Mouse (Mus musculus): ENCODE data around the gene Gna15. TPM values are rescaled to one million over a fixed set of nuclear protein-coding genes. Genes with fewer than 3 reads are reported as not detected.

The Gna15 gene
- total RNA-seq (2021) = 1 to 10 TPM; 1.1 to 2.2 TPM
- 1.4 and 1.9 TPM in 2 replicates for polyA plus RNA-seq (2012; rRNA removed)
- long read RNA-seq, partial matches to known transcripts = 0 of 2 reads
- long read RNA-seq, other reads (novel, unspliced or antisense) = 0 of 2 reads

DNA sequence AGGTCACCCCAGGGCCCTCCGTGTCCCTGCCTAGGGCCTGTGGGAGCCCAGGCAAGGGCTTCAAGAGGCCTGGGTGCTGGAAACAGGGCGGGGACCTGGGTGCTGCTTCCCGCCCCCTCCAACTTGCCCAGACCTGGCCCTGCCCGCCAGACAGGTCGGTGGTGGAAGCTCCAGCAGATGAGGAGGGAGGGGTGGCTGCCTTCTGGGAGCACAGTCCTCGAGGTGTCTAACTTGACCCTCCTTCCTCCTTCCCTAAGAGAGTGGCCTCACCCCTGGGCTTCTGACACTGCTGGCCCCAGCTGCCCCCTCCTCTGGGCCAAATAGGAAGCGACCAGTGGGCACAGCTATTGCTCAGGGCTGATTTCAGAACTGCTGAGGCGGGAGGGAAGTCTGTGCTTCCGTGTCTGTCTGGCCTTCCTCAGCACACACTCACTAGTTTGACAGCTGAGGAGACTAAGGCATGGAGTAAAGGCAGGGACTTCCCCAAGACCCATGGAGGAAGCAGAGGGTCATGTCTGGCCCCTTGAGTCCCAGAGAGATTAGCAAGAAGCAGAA is at the start of gene Gna15:
Gene Gna15 (minus strand): TSS at position 175 of the 555 bp plus-strand sequence.
- DNase-seq = peak; percentile 20

DNA sequence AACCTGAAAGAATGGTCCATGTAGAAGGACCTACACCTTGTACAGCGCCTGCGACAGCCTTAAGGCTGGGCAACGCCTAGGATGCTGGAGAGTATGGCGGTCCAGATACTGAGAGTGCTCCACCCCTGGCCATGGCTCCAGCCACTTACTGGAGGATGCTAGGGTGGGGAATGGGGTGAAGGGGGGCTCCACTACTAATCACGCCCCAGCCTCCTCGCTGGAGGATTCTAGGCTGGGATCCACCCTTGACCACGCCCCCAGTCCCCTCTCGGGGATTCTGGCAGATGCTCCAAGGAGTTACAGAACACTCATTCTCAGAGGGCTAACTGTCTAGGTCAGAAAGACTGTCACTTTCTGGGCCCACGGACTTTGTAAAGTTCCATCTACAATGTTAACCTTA is 49.0 kb upstream of the Gna15 start:
- DNase-seq = peak; percentile 60

DNA sequence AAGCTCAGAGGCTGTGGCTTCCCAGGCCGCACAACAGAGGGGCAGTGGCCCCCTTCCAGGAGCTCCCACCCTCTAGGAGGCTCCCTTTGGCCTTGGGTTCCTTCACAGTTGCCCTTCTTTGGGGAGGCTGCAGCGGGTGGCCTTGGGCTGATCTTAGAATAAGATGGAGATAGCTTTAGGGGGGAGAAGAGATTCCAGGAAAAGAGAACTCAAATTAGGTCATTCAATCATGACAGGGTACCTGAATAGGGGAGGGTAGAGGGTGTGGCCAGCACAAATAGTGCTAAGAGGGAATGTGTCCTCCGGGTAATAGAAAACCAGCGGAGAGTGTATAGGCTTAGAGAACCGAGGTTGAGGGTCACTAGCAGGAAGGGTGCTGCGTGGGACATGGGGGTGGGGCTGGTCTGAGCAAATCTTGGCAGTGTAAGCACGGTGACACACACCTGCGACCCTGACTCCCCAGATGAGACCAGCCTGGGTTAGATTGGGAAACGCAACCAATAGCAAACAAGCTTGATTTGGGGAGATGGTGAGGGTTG is 48.2 kb upstream of the Gna15 start:
- peak; percentile 80 for DNase-seq

GRCm38 (mm10) chr10:81571501-81571876 is 47.5 kb upstream of the Gna15 start:
- peak; percentile 99 for DNase-seq

GRCm38 (mm10) chr10:81570831-81571500 is 46.9 kb upstream of the Gna15 start:
- DNase-seq = peak; percentile 96

DNA sequence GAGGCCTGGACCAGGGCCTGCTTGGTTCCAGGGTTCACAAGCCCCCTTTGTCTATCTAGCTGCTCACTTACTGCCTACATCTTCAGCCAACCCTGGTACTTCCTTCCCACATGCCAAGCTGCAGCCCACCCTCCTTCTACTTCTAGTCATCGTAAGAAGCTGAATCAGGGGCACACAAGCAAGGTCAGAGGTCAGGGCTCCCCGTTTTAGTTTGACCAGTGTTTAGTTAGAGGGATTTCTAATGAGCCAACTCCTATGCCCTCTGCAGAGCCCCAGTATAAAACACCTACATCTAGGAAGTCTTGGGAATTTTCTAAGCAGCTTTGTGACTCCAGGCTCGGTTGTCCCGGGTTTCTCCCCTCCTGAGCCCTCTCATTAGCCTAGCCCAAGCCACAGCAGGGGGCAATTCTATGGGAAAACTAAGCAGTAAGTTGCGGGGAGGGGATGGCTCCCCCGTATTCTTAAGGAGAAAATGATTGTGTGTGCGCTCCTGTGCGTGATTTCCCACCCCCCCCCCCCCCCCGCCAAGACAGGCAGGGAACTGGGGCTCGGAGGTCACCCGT is 46.3 kb upstream of the Gna15 start:
- no peak for DNase-seq

GRCm38 (mm10) chr10:81569507-81570237 is 45.6 kb upstream of the Gna15 start:
- DNase-seq = no peak

- peak; percentile 90 for DNase-seq
These were observed 44.6 kb upstream of the Gna15 start for GRCm38 (mm10) chr10:81568381-81569191.

DNA sequence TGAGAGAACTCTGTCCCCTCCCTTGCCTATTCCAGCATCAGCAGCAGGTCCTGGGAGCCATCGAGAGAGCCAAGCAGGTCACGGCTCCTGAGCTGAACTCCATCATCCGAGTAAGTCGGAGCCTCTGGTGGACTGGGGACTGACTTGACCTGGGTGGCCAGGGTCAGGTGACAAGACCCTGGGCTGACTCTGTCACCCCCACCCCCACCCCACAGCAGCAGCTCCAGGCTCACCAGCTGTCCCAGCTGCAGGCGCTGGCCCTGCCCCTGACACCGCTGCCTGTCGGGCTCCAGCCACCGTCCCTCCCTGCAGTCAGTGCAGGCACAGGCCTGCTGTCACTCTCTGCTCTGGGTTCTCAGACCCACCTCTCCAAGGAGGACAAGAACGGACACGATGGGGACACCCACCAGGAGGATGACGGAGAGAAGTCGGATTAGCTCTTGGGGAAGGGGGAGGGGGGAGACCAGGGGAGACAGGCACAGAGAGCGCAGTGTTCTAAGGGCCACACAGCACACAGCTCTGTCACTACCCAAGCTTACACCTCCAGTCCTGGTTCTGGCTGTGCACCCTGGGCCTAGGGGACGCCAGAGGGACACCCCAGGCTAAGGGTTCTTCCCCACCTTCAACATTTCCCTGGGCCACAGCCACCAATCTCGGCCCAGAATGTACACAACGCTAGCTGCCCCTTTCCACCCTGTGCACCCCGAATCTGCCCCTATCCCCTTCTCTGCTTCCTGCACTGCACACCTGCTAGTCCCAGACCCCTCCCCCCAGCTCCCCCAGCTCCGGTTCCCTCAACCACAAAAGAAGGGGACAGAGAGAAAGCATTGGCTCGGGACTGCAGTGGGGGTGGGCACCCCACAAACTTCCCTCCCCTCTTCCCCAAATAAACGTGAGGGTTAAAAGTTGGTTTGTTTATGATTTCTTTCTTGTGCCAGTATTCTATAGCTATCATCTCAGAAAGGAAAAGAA is 41.5 kb upstream of the Gna15 start:
- peak; percentile 34 for DNase-seq

DNA sequence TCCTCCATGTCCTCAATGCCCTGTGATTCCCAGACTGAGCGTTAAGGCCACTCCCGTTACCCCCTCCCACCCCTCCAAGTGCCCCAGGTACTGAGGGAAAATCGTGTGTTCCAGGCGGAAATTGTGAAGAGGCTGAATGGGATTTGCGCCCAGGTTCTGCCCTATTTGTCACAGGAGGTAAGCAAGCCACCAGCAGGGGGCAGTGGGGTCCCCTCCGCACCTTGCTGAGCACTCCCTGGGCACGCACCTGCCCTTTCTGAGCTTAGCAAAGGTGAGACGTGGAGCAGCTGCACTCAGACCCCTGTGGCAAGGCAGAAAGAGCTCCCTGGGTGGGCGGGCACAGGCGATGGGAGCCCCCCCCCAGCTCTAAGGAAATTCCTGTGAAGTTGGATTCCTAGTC is 40.7 kb upstream of the Gna15 start:
- DNase-seq = peak; percentile 45

- DNase-seq = peak; percentile 85
These were observed 40.2 kb upstream of the Gna15 start for GRCm38 (mm10) chr10:81564216-81564615.

- DNase-seq = peak; percentile 89
These were observed 39.5 kb upstream of the Gna15 start for GRCm38 (mm10) chr10:81563481-81563880.

DNA sequence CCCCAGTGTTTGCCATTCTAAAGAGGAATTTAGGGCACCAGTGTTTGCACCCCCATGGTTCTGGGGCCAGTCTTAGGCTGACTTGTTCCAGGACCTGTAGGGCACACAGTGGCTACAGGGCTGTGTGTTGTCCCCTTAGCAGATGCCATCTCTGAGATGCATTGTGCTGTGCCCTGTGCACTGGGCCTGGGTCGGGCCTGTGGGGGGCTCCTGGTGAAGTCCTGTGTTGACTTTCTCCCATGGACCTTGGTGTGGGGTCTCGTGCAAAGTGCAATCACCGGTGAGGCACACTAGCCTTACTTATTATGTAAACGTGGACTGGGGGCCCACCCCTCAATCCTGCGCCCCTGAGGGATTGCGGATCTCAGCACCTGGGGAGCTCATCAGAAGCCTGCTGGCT is 38.4 kb upstream of the Gna15 start:
- no peak for DNase-seq

DNA sequence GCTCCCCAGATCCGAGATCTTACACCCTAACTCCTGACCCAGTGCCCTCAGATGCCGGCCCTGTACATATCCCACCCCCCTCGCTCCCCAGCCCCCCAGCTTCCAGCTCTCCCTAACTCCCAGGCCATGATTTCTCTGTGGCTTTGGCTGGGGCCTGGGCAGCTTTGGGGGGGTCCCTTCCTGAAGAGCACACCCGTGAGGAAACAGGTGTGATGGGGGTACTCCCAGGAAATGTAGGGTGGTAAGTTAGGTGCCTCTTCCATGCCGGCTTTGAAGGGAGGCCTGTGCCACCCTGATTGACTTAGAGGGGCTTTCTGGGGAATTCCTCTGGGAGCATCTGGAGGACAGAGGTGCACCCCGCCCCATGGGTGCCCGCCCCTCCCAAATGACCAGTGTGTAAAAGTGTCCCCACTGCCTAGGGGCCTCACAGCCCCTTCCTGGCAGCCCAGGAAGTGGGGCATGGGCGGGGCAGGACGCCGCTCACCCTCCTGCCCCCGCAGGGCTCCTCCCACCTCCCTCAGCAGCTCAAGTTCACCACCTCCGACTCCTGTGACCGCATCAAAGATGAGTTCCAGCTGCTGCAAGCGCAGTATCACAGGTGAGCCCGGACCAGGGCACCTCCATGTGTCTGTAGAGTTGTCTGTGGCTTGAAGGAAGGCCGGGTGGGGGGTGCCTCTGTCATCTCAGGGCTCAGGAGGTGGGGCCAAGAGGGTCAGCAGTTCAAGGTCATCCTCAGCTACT is 36.9 kb upstream of the Gna15 start:
- peak; percentile 83 for DNase-seq

DNA sequence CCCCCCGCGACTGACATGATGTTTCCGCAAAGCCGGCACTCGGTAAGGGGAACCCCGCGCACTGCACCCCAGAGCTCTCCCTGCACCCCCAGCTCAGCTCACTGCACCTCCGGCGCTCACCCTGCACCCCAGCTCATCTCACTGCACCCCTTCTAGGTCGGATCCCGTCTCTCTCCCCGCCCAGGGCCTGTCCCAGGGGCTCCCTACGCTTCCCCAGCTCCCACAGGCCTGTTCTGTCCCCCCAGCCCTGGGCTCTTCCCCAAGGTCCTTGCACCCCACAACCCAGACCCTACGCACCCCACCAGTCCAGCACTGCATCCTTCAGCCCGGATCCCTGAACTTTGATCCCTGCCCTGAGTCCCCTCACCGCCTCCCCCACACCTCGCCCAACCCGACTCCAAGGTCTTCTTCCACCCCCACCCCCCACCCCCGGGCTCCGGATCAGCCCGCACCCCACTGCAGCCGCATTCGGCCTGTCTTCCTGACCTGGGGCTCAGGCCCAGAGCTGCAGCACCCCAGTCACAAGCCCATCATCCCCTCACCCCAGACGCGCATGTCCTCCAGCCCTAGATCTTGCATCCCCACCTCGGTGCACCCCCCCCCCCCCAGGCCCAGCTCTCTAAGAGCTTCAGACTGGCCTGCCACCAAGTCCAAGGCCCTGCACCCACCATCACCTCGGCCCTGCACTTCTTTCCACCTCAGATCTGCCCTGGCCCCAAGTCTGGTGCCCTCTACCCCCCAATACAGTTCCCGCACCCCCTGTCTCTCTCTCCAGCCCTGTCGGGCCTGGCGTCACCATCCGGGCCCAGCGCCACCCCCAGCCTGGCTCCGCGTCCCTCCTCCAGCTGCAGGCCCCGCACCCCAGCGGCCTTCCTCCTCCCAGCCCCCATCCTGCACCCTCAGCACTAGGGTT is 35.9 kb upstream of the Gna15 start:
- peak; percentile 91 for DNase-seq

DNA sequence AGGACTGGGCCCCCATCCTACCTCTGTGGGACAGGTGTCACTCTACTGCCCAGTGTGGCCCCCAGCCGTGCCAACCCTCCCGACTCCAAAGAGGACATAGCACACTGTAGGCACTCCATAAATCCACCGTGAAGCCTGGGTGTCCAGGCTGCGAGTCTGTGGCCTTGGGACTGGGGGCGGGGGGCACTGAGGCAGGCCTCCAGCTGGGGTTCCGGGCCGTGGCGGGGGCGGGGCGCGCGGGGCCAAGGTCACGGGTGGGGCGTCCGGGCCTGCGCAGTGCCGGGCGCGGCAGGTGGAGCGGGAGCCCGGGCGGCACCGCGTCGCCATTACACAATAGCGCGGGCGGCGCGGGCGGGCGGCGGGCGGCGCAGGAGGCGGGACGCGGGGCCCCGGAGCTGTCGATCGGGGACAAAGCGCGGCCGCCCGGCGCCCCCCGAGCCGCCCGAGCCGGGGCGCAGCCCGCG is 35.2 kb upstream of the Gna15 start, which contains the start of gene Aes:
Gene Aes (plus strand): TSS at position 326 of the 464 bp plus-strand sequence.
- peak; percentile 98 for DNase-seq

DNA sequence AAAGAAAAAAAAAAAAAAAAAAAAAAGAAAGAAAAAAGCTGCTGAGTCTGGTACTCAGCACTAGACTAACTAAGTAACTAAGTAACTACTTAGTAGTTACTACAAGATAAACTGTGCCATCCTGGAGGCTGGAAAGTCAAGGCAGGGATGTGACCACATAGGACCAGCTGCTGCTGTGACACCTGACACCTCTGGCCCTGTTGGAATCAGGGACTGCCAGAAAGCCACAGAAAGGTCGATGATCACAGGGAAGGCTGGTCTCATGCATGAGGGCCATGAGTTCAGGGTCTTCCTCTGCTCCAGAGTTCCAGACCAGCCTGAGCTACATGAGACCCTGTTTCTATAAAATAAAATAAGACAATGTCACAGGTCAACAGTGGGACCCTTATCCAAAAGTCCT is 33.5 kb upstream of the Gna15 start:
- no peak for DNase-seq

- no peak for DNase-seq
These were observed 32.3 kb upstream of the Gna15 start for GRCm38 (mm10) chr10:81556282-81556681.
